Mouse (Mus musculus): ENCODE measurements around the gene Spock2. TPM values are rescaled to one million over a fixed set of nuclear protein-coding genes. Genes with fewer than 3 reads are reported as not detected.

Gene Spock2
- polyA plus RNA-seq, 1 experiment = 11.0 TPM

DNA sequence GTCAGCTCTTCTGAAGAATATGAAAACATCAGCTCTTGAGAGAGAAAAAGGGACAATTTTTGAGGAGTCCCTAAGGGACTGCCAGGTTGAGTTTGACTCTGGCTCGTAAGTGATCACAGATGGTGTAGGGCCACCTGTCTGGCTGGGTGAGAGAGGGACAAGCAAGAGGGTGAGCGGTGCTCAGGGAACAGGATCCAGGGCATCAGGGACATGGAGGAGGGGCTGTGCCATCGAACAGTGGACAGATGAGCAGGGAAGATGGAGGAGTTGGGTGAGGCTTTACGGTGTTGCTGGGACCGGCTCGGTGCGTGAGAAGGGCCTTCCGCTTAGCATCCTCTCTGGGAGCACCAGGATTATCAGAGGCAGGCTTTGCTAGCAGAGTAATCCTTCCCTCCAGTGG, 3.3 kb downstream of the Spock2 start:
- Histone ChIP-seq H3K27ac (ENCODE audit: insufficient read depth, low read length) (no peak overlapping the region), H3K9me3 (replicated peaks; ENCODE audit: control insufficient read depth, insufficient read depth, low read length, poor library complexity, severe bottlenecking) (no peaks in the 10 kb centered on the region), H3K36me3 (ENCODE audit: control insufficient read depth, insufficient read depth, low read length, poor library complexity, severe bottlenecking) (no peaks in the 10 kb centered on the region), H3K27me3 (ENCODE audit: control insufficient read depth, insufficient read depth, low read length, poor library complexity, severe bottlenecking) (no peaks in the 10 kb centered on the region; the same call in 1 of the 2 replicates), H3K4me3 (ENCODE audit: low read depth, low read length) (no peak overlapping the region), H3K9ac (ENCODE audit: low read depth, poor library complexity, severe bottlenecking) (no peak overlapping the region), H3K4me1 (ENCODE audit: control insufficient read depth, insufficient read depth, low read length) (no peaks in the 10 kb centered on the region)
- TF ChIP-seq POLR2A (IDR thresholded peaks at IDR 0.05; ENCODE audit: insufficient read depth, low read length) (no peak), EP300 (IDR thresholded peaks at IDR 0.05; ENCODE audit: insufficient read depth, low read depth, low read length) (no peak), CTCF (IDR thresholded peaks at IDR 0.05; ENCODE audit: low read depth, low read length) (no peak)

DNA sequence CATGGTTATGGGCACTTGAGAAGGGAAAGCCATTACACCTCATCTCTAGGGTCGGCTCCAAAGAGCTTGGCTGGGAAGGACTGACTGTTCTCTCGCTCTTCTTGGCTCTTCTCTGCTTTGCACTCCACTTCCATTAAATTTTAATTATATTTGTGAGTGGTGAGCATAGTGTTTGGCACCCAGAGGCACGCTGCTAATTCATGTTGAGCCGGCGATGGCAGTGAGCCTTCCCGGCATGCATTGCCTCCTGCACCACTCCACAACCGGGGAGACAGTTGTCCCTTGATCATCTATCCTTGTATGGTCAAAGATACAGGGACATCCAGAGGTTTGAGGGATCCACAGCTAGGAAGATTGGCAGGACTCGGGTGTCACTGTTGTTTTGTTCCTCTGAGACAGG, 4.0 kb downstream of the Spock2 start:
- TF ChIP-seq CTCF (IDR thresholded peaks at IDR 0.05; ENCODE audit: low read depth, low read length) (no peak), EP300 (IDR thresholded peaks at IDR 0.05; ENCODE audit: insufficient read depth, low read depth, low read length) (no peak), POLR2A (IDR thresholded peaks at IDR 0.05; ENCODE audit: insufficient read depth, low read length) (no peak)
- no peak overlapping the region for H3K27ac ChIP-seq (ENCODE audit: insufficient read depth, low read length)
- no peaks in the 10 kb centered on the region; the same call in 1 of the 2 replicates for H3K27me3 ChIP-seq (ENCODE audit: control insufficient read depth, insufficient read depth, low read length, poor library complexity, severe bottlenecking)
- no peaks in the 10 kb centered on the region for H3K36me3 ChIP-seq (ENCODE audit: control insufficient read depth, insufficient read depth, low read length, poor library complexity, severe bottlenecking)
- no peak overlapping the region for H3K4me3 ChIP-seq (ENCODE audit: low read depth, low read length)
- H3K4me1 ChIP-seq (ENCODE audit: control insufficient read depth, insufficient read depth, low read length) = no peaks in the 10 kb centered on the region
- no peaks in the 10 kb centered on the region for H3K9me3 ChIP-seq (replicated peaks; ENCODE audit: control insufficient read depth, insufficient read depth, low read length, poor library complexity, severe bottlenecking)
- H3K9ac ChIP-seq (ENCODE audit: low read depth, poor library complexity, severe bottlenecking) = no peak overlapping the region

DNA sequence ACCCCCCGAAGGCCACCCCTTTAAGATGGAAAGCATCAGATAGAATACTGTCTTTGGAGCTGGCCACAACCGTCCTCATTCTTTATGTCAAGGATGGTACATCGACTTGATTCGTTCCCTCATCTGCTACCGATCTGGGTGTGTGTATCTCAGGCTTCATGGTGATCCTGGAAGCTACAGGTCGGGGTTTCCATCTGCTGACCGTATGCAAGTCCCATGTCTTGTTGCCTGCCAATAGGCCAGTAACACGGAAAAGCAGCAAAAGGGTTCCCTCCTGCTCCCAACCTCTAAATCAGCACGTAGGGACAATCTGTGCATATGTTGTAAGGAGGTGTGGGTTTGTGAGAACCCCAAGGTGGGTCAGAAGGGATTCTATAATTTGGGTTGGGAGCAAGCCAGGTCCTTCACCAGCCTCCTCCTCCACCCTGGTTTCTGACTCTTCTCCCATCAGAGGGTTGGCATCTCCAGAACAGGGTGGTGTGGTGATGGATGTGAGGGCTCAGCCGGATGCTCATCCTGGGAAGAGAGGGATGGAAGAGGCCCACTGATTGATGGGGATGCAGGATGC, 5.0 kb downstream of the Spock2 start:
- H3K4me1 ChIP-seq (ENCODE audit: control insufficient read depth, insufficient read depth, low read length) = no peaks in the 10 kb centered on the region
- H3K36me3 ChIP-seq (ENCODE audit: control insufficient read depth, insufficient read depth, low read length, poor library complexity, severe bottlenecking) = no peaks in the 10 kb centered on the region
- TF ChIP-seq CTCF (IDR thresholded peaks at IDR 0.05; ENCODE audit: low read depth, low read length) (no peak), POLR2A (IDR thresholded peaks at IDR 0.05; ENCODE audit: insufficient read depth, low read length) (no peak), EP300 (IDR thresholded peaks at IDR 0.05; ENCODE audit: insufficient read depth, low read depth, low read length) (no peak)
- H3K9ac ChIP-seq (ENCODE audit: low read depth, poor library complexity, severe bottlenecking) = no peak overlapping the region
- H3K27ac ChIP-seq (ENCODE audit: insufficient read depth, low read length) = no peak overlapping the region
- H3K4me3 ChIP-seq (ENCODE audit: low read depth, low read length) = no peak overlapping the region
- no peaks in the 10 kb centered on the region for H3K9me3 ChIP-seq (replicated peaks; ENCODE audit: control insufficient read depth, insufficient read depth, low read length, poor library complexity, severe bottlenecking)
- no peaks in the 10 kb centered on the region; the same call in 1 of the 2 replicates for H3K27me3 ChIP-seq (ENCODE audit: control insufficient read depth, insufficient read depth, low read length, poor library complexity, severe bottlenecking)

DNA sequence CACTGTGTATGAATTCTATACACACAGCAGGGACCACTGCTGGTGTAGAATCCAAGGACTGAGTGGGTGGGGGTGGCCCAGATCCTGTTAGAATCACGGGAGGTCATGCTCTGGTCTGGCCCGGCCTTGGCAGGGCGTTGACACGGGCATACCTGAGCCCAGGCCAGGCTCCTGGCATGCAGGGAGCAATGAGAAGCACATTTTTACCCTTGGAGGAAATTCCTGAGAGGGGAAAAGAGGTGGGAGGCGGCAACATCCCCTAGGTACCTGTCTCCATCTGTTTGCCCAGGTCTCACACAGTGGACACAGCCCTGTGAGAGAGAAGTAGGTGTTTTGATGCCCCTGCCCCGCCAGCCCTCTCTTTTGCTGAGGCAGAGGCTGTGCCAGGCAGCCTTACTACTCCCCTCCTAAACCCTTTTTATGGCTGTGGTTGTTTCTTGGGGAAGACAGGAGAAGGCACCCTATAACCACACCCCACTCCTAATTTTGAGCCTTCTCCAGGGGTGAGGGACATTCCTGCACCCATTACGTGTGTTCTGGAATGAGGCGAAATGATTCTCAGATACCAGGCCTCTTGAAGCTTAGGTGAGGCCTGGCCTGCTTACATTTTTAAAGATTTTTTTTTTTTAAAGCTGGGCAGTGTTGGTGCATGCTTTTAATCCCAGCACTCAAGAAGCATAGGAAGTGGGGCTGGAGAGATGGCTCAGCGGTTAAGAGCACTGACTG, 8.1 kb downstream of the Spock2 start:
- Histone ChIP-seq H3K4me3 (ENCODE audit: low read depth, low read length) (no peak overlapping the region), H3K27me3 (ENCODE audit: control insufficient read depth, insufficient read depth, low read length, poor library complexity, severe bottlenecking) (no peaks in the 10 kb centered on the region), H3K27ac (ENCODE audit: insufficient read depth, low read length) (no peak overlapping the region), H3K4me1 (ENCODE audit: control insufficient read depth, insufficient read depth, low read length) (no peaks in the 10 kb centered on the region), H3K9me3 (replicated peaks; ENCODE audit: control insufficient read depth, insufficient read depth, low read length, poor library complexity, severe bottlenecking) (no peaks in the 10 kb centered on the region), H3K9ac (ENCODE audit: low read depth, poor library complexity, severe bottlenecking) (no peak overlapping the region), H3K36me3 (ENCODE audit: control insufficient read depth, insufficient read depth, low read length, poor library complexity, severe bottlenecking) (no peaks in the 10 kb centered on the region)
- TF ChIP-seq CTCF (IDR thresholded peaks at IDR 0.05; ENCODE audit: low read depth, low read length) = no peak

DNA sequence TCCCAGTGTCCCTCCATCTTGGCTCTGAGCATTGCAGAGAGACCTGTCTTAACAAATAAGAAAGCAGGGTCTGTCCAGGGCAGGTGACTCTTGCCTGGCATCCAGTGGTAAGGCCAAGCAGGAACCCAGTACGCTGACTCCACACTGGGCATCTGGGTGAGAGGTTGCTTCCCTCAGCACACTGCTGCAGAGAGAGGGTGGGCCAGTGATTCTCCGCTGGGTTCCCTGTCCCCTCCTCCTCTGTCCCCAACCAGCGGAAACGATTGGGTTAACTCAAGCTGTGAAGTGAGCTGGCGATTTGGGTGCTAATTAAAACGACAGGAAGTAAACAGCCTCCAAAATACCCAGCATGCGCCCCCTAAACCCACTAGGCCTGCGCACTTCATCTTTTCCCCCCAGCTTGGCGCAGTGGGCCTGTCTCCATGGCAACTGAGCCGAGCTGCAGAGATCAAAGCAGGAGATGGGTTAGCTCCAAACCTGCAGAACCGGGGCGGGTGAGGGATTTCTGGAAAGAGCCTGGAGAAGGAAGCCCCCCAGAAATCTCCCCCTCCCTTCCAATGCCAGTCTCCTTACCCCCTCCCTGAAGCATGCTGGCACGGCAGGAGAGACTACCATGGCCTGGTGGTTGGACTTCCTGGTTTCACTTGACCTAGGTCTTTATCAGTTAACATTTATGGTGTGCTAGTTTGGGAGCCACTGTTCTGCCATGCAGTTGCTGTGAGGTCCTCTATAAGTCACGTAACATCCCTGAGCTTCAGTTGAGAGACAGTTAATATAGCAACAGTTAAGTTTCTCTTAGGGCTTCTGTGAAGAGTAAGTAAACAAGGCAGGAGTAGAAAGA, 9.5 kb downstream of the Spock2 start:
- H3K4me3 ChIP-seq (ENCODE audit: low read depth, low read length) = no peak overlapping the region
- H3K27ac ChIP-seq (ENCODE audit: insufficient read depth, low read length) = no peak overlapping the region
- no peaks in the 10 kb centered on the region for H3K36me3 ChIP-seq (ENCODE audit: control insufficient read depth, insufficient read depth, low read length, poor library complexity, severe bottlenecking)
- no peaks in the 10 kb centered on the region for H3K27me3 ChIP-seq (ENCODE audit: control insufficient read depth, insufficient read depth, low read length, poor library complexity, severe bottlenecking)
- no peak for TF ChIP-seq CTCF (IDR thresholded peaks at IDR 0.05; ENCODE audit: low read depth, low read length)
- no peak for TF ChIP-seq EP300 (IDR thresholded peaks at IDR 0.05; ENCODE audit: insufficient read depth, low read depth, low read length)
- TF ChIP-seq POLR2A (IDR thresholded peaks at IDR 0.05; ENCODE audit: insufficient read depth, low read length) = no peak
- peaks cover 2% of the 10 kb centered on the region for H3K4me1 ChIP-seq (ENCODE audit: control insufficient read depth, insufficient read depth, low read length)
- H3K9ac ChIP-seq (ENCODE audit: low read depth, poor library complexity, severe bottlenecking) = no peak overlapping the region
- no peaks in the 10 kb centered on the region for H3K9me3 ChIP-seq (replicated peaks; ENCODE audit: control insufficient read depth, insufficient read depth, low read length, poor library complexity, severe bottlenecking)

DNA sequence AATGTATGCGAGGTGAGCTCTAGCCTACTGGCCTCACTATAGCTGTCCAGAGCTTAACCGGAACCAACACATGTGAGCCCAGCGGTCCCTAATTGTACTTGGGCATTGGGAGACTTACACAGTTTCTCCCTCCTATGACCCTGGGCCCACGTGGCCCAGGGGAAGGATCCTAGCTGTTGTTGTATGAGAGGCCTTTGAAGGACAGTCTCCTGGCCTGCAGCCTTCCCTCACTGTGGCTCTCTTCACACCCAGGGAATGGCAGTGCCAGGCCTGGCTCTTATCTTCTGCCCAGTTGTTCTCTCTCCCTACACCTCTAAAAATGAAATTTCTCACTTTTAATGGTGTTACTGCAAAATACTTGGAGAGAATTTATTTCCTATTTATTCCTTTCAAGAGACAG, 11.0 kb downstream of the Spock2 start:
- no peaks in the 10 kb centered on the region for H3K27me3 ChIP-seq (ENCODE audit: control insufficient read depth, insufficient read depth, low read length, poor library complexity, severe bottlenecking)
- no peaks in the 10 kb centered on the region for H3K36me3 ChIP-seq (ENCODE audit: control insufficient read depth, insufficient read depth, low read length, poor library complexity, severe bottlenecking)
- no peak overlapping the region for H3K27ac ChIP-seq (ENCODE audit: insufficient read depth, low read length)
- H3K4me1 ChIP-seq (ENCODE audit: control insufficient read depth, insufficient read depth, low read length) = peaks cover 2% of the 10 kb centered on the region
- H3K9ac ChIP-seq (ENCODE audit: low read depth, poor library complexity, severe bottlenecking) = no peak overlapping the region
- H3K4me3 ChIP-seq (ENCODE audit: low read depth, low read length) = no peak overlapping the region
- no peaks in the 10 kb centered on the region for H3K9me3 ChIP-seq (replicated peaks; ENCODE audit: control insufficient read depth, insufficient read depth, low read length, poor library complexity, severe bottlenecking)
- TF ChIP-seq POLR2A (IDR thresholded peaks at IDR 0.05; ENCODE audit: insufficient read depth, low read length) = no peak
- no peak for TF ChIP-seq CTCF (IDR thresholded peaks at IDR 0.05; ENCODE audit: low read depth, low read length)
